22 mouse cellular contexts compared by ENCODE assay signal in the genomic region with DNA sequence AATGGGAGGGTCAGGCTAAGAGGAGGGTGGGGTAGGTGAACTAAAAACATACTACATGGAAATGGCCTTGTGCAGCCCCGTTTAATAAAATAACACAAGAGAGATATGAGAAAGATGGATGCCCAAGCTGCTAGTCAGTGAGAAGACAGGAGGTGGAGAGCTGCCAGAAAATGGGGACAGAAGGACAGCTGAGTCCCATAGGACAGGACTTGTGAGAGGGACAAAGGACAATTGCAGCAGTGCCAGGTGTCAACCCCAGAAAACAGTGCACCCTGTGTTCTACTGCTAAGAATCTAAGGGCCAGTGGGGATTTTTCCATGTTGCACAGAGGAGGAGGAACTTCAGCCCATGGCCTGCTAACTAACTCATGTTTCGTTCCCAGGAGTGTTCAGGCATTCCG.
DNase-seq lines count a peak whose midpoint lies in the region; TF ChIP-seq lines count a peak whose summit lies in the region.
"Had no signal": no experiment of that assay in that cellular context is flagged by ENCODE, and none has a peak within 500 bp of the region (broad histone marks: within the 10 kb centered on the region; RNA-seq: fewer than 3 reads in every experiment).

No protein-coding gene starts in this region.

- no peak overlapping the region for H3K27ac ChIP-seq in kidney, adult 2 months (ENCODE audit: insufficient read depth, low read depth, low read length)
- H3K27ac ChIP-seq: embryonic facial prominence, embryonic 10.5 days; embryonic facial prominence, embryonic 13.5 days; forebrain, embryonic 12.5 days; forebrain, embryonic 15.5 days; gastrocnemius, adult 2 months; hindbrain, embryonic 12.5 days; hindbrain, embryonic 15.5 days had no signal

- peak; percentile 25 to 38 for DNase-seq in cerebellum, postnatal 10 days
- DNase-seq in cerebellum, postnatal 4 days (ENCODE audit: low spot score in 2 of 2) = no peak
- peak; percentile 3 for DNase-seq in kidney, adult 2 months
- no peak for DNase-seq in kidney, adult 9 months
- peak; percentile 75 for DNase-seq in layer of hippocampus, adult 9-11 months
- no peak for DNase-seq in layer of hippocampus, adult 8-10 months (ENCODE audit: low spot score in 2 of 2)
- DNase-seq in right cerebral cortex, postnatal 10 days (ENCODE audit: low spot score in 2 of 2) = peak; percentile 47 to 58
- DNase-seq in right cerebral cortex, postnatal 36 days (ENCODE audit: low spot score in 2 of 2) = no peak
- DNase-seq: adrenal gland, adult 8-10 months; adrenal gland, postnatal 25 days; cerebellum, adult 9-10 months; cerebellum, postnatal 25 days; embryo, embryonic 11 days; gastrocnemius, adult 2 months; gastrocnemius, postnatal 14 days had no signal

- TF ChIP-seq CTCF in kidney, adult 2 months (conservative IDR thresholded peaks at IDR 0.05; ENCODE audit: insufficient read depth, insufficient read length, low read depth, low read length) = no peak

- H3K4me1 ChIP-seq in kidney, adult 2 months (ENCODE audit: control insufficient read depth, insufficient read depth, low read length) = no peaks in the 10 kb centered on the region
- H3K4me1 ChIP-seq: embryonic facial prominence, embryonic 13.5 days; forebrain, embryonic 12.5 days; hindbrain, embryonic 12.5 days had no signal

- H3K27me3 ChIP-seq in kidney, adult 2 months (replicated peaks; ENCODE audit: control insufficient read depth, insufficient read depth, low read length) = no peaks in the 10 kb centered on the region
- H3K27me3 ChIP-seq: embryonic facial prominence, embryonic 13.5 days; forebrain, embryonic 12.5 days; forebrain, embryonic 15.5 days; hindbrain, embryonic 12.5 days; hindbrain, embryonic 15.5 days had no signal

- no peaks in the 10 kb centered on the region for H3K36me3 ChIP-seq in kidney, adult 2 months (ENCODE audit: control insufficient read depth, insufficient read depth, low read length)
- H3K36me3 ChIP-seq: embryonic facial prominence, embryonic 10.5 days; embryonic facial prominence, embryonic 13.5 days; forebrain, embryonic 12.5 days; forebrain, embryonic 15.5 days; hindbrain, embryonic 12.5 days; hindbrain, embryonic 15.5 days had no signal

- no peak for TF ChIP-seq POLR2A in kidney, adult 2 months (IDR thresholded peaks at IDR 0.05; ENCODE audit: low read depth, low read length)

- 70% methylated on average over 3 of the region's 3 CpGs for WGBS in kidney, adult 2 months

- no peak overlapping the region for H3K4me3 ChIP-seq in kidney, adult 2 months (ENCODE audit: insufficient read depth, low read depth, low read length)
- H3K4me3 ChIP-seq: embryonic facial prominence, embryonic 10.5 days; embryonic facial prominence, embryonic 13.5 days; erythroblast, embryonic 14.5 days; forebrain, embryonic 12.5 days; forebrain, embryonic 15.5 days; gastrocnemius, adult 2 months; hindbrain, embryonic 12.5 days; hindbrain, embryonic 15.5 days had no signal

Comparison
In these comparisons a context has a peak if more than half of its experiments do, and no peak if none do; other contexts are left out.
1. DNase-seq: peak in cerebellum, postnatal 10 days (2 of 2), kidney, adult 2 months (single experiment), layer of hippocampus, adult 9-11 months (single experiment) and right cerebral cortex, postnatal 10 days (2 of 2); none in cerebellum, postnatal 4 days (0 of 2), kidney, adult 9 months (single experiment), layer of hippocampus, adult 8-10 months (0 of 2) and right cerebral cortex, postnatal 36 days (0 of 2).